Mouse (Mus musculus): Measurements from ENCODE around the gene Ascc1. TPM values are rescaled to one million over a fixed set of nuclear protein-coding genes. Genes with fewer than 3 reads are reported as not detected.
A peak's percentile ranks its signal among the peaks of the same experiment; 100 is the strongest.

The Ascc1 gene
- total RNA-seq (2012; rRNA removed) (17.0 and 17.1 TPM in 2 replicates), polyA plus RNA-seq (2012; ENCODE audit: insufficient read depth in 1 of 2, insufficient read length in 2 of 2, low read depth in 1 of 2, low replicate concordance in 2 of 2, missing spikeins in 1 of 2) (10 to 100 TPM in 1 of 2 experiments, not detected in 1; 37.9 TPM)

- peak; percentile 98 for DNase-seq (ENCODE audit: low read depth, low spot score)
- H3K27ac ChIP-seq (ENCODE audit: control insufficient read depth, low read depth, low read length), result peak within 1 kb of the TSS; percentile 95
- H3K4me3 ChIP-seq (ENCODE audit: control insufficient read depth in 1 of 2, insufficient read depth in 1 of 2, low read depth in 2 of 2, low read length in 2 of 2), result peak within 1 kb of the TSS; percentile 76 to 90
- H3K9me3 ChIP-seq (replicated peaks; ENCODE audit: insufficient read depth, low read length), result no peaks in the 10 kb centered on the region
- H3K36me3 ChIP-seq (ENCODE audit: control insufficient read depth in 1 of 2, insufficient read depth in 2 of 2, low read length in 2 of 2), result peaks cover 0 to 29% of the 10 kb centered on the region in 2 experiments; a peak in 2 of 4 replicates
- no peaks in the 10 kb centered on the region for H3K27me3 ChIP-seq (ENCODE audit: control insufficient read depth in 1 of 2, insufficient read depth in 2 of 2, low read length in 2 of 2)
- peak within 1 kb of the TSS; percentile 91 for H3K9ac ChIP-seq (ENCODE audit: control insufficient read depth, low read depth, low read length, poor library complexity, severe bottlenecking)
- H3K79me2 ChIP-seq (ENCODE audit: control insufficient read depth, insufficient read depth, low read length, poor library complexity), result peaks cover 16% of the 10 kb centered on the region
- peaks cover 7 to 17% of the 10 kb centered on the region in 2 experiments for H3K4me1 ChIP-seq (ENCODE audit: control insufficient read depth in 1 of 2, insufficient read depth in 2 of 2, low read length in 2 of 2)
- peak; percentile 79 for TF ChIP-seq ELF1 (IDR thresholded peaks at IDR 0.05; ENCODE audit: low read depth, low read length)
- 0 out of 2 replicates have a peak, but pooled peaks have one; percentile 27 for TF ChIP-seq MAZ (IDR thresholded peaks at IDR 0.05; ENCODE audit: low read depth, low read length)
- TF ChIP-seq MEF2A (IDR thresholded peaks at IDR 0.05; ENCODE audit: extremely low read depth, insufficient replicate concordance, low read depth, low read length, poor library complexity, severe bottlenecking), result no peak
- TF ChIP-seq POLR2A (IDR thresholded peaks at IDR 0.05; ENCODE audit: control insufficient read depth in 1 of 2, insufficient read depth in 1 of 2, low read depth in 1 of 2, low read length in 2 of 2, poor library complexity in 1 of 2), result peak; percentile 40 to 95; a peak in 3 of 4 replicates
- no peak for TF ChIP-seq RCOR1 (IDR thresholded peaks at IDR 0.05; ENCODE audit: low read depth, low read length)
- TF ChIP-seq KAT2A (conservative IDR thresholded peaks at IDR 0.05; ENCODE audit: low read depth, low read length), result peak; percentile 34; the same call in 1 of the 2 replicates
- no peak for TF ChIP-seq TAL1 (IDR thresholded peaks at IDR 0.05; ENCODE audit: low read length)
- 0 out of 2 replicates have a peak, but pooled peaks have one; percentile 43 for TF ChIP-seq MYC (IDR thresholded peaks at IDR 0.05; ENCODE audit: low read depth, low read length)
- peak; percentile 1; the same call in 1 of the 2 replicates for TF ChIP-seq SIN3A (IDR thresholded peaks at IDR 0.05; ENCODE audit: low read length)
- no peak for TF ChIP-seq UBTF (IDR thresholded peaks at IDR 0.05; ENCODE audit: borderline replicate concordance, insufficient read depth, low read depth, low read length)
- no peak for TF ChIP-seq SMC3 (IDR thresholded peaks at IDR 0.05; ENCODE audit: low read depth, low read length)
- peak; percentile 79 for TF ChIP-seq NRF1 (IDR thresholded peaks at IDR 0.05; ENCODE audit: insufficient read depth, low read depth, low read length, poor library complexity, severe bottlenecking)
- peak; percentile 28 for TF ChIP-seq MAX (IDR thresholded peaks at IDR 0.05; ENCODE audit: low read length)
- TF ChIP-seq MXI1 (IDR thresholded peaks at IDR 0.05; ENCODE audit: low read depth, low read length), result no peak
- TF ChIP-seq ZKSCAN1 (IDR thresholded peaks at IDR 0.05; ENCODE audit: low read depth, low read length), result no peak
- TF ChIP-seq USF2 (IDR thresholded peaks at IDR 0.05; ENCODE audit: borderline replicate concordance in 1 of 2, insufficient read depth in 1 of 2, low read depth in 1 of 2, low read length in 2 of 2), result no peak
- TF ChIP-seq USF1 (IDR thresholded peaks at IDR 0.05; ENCODE audit: low read depth, low read length), result peak; percentile 14; the same call in 1 of the 2 replicates
- peak; percentile 64 for TF ChIP-seq ZMIZ1 (IDR thresholded peaks at IDR 0.05; ENCODE audit: low read depth, low read length)
- no peak for TF ChIP-seq CHD1 (IDR thresholded peaks at IDR 0.05; ENCODE audit: low read depth, low read length)
- no peak; a peak in 2 of 4 replicates for TF ChIP-seq EP300 (IDR thresholded peaks at IDR 0.05; ENCODE audit: low read depth in 1 of 2, low read length in 2 of 2)
- TF ChIP-seq MAFK (IDR thresholded peaks at IDR 0.05; ENCODE audit: borderline replicate concordance, low read depth, low read length), result no peak
- no peak for TF ChIP-seq GABPA (IDR thresholded peaks at IDR 0.05; ENCODE audit: low read depth, low read length)
- no peak for TF ChIP-seq CHD2 (IDR thresholded peaks at IDR 0.05; ENCODE audit: low read length)
- TF ChIP-seq RAD21 (IDR thresholded peaks at IDR 0.05; ENCODE audit: low read depth, low read length), result no peak
- TF ChIP-seq POLR2AphosphoS5 (IDR thresholded peaks at IDR 0.05; ENCODE audit: borderline replicate concordance, low read depth, low read length), result no peak
- TF ChIP-seq MYB (IDR thresholded peaks at IDR 0.05; ENCODE audit: low read depth, low read length), result no peak
- TF ChIP-seq ZNF384 (IDR thresholded peaks at IDR 0.05; ENCODE audit: low read depth, low read length), result 0 out of 2 replicates have a peak, but pooled peaks have one; percentile 5
- TF ChIP-seq BHLHE40 (IDR thresholded peaks at IDR 0.05; ENCODE audit: borderline replicate concordance, low read depth, low read length), result no peak
- no peak; the same call in 1 of the 2 replicates for TF ChIP-seq TCF12 (IDR thresholded peaks at IDR 0.05; ENCODE audit: low read depth, low read length)
- peak; percentile 92 for TF ChIP-seq POLR2AphosphoS2 (IDR thresholded peaks at IDR 0.05; ENCODE audit: low read length)
- TF ChIP-seq GATA1 (IDR thresholded peaks at IDR 0.05; ENCODE audit: low read depth, low read length), result no peak
- TF ChIP-seq E2F4 (IDR thresholded peaks at IDR 0.05; ENCODE audit: borderline replicate concordance, low read depth, low read length), result no peak; the same call in 1 of the 2 replicates
- TF ChIP-seq NELFE (IDR thresholded peaks at IDR 0.05; ENCODE audit: low read depth, low read length), result peak; percentile 92
- TF ChIP-seq CTCF (IDR thresholded peaks at IDR 0.05 in 2 of 3, conservative IDR thresholded peaks at IDR 0.05 in 1 of 3; ENCODE audit: control insufficient read depth in 1 of 3, insufficient read depth in 1 of 3, low read depth in 2 of 3, low read length in 3 of 3, poor library complexity in 1 of 3, severe bottlenecking in 1 of 3), result no peak
- TF ChIP-seq TBP (IDR thresholded peaks at IDR 0.05; ENCODE audit: low read depth, low read length), result no peak
- no peak for TF ChIP-seq JUND (IDR thresholded peaks at IDR 0.05; ENCODE audit: low read depth, low read length)
Observed at GRCm38 (mm10) chr10:60002673-60003212, at the start of gene Ascc1, which contains the start of gene Anapc16. TSS of gene Ascc1 (plus strand) at chr10:60002805. TSS of gene Anapc16 (minus strand) at chr10:60003135.
